Mouse (Mus musculus) cerebellum, adult 2 months (tissue): ENCODE data around the gene Cnnm1.

Experiments used
- CTCF ChIP-seq: fragments of 200-500 bp; IDR thresholded peaks from 2 replicates; pipeline ENCODE4 v1.5.1; 2011; ENCODE audit warnings: low read depth, mild to moderate bottlenecking, control low read depth, low read length, moderate library complexity, borderline replicate concordance; ENCODE audit not compliant: insufficient read depth
- POLR2A ChIP-seq: fragments of 200-500 bp; IDR thresholded peaks from 2 replicates; pipeline ENCODE4 v1.6.1; 2011; ENCODE audit warnings: low read length, control low read depth, borderline replicate concordance; ENCODE audit not compliant: insufficient read depth

DNA sequence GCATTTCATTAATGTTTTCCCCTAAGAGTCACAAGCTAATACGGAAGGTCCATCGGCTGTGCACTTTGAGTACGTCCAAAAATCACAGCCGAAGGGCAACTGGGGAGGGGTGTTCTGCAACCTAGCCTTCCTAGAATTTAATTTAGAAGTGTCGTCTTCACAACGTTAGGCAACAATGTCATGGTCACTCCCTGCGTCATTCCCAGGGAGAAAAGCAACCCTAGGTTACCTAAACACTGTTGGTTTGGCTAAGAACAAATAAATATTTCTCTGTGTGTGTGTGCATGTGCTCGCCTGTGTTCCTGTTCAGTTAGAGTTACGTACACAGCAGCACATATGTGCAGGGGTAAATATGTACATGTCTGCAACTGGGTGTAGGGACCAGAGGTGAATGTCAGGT lies 85.8 kb downstream of the Cnnm1 start:
- TF ChIP-seq CTCF = no peak
- TF ChIP-seq POLR2A = no peak
